Mouse (Mus musculus): ENCODE measurements around the gene Gm32742. TPM values are rescaled to one million over a fixed set of nuclear protein-coding genes. Genes with fewer than 3 reads are reported as not detected.
A peak's percentile ranks its signal among the peaks of the same experiment; 100 is the strongest.
"Not testable (repeated sequence)": the region's sequence is repeated elsewhere in the genome, so short reads cannot be mapped to it uniquely, and the experiment has no call there.

The Gm32742 gene
- polyA plus RNA-seq, 1 experiment = not detected

DNA sequence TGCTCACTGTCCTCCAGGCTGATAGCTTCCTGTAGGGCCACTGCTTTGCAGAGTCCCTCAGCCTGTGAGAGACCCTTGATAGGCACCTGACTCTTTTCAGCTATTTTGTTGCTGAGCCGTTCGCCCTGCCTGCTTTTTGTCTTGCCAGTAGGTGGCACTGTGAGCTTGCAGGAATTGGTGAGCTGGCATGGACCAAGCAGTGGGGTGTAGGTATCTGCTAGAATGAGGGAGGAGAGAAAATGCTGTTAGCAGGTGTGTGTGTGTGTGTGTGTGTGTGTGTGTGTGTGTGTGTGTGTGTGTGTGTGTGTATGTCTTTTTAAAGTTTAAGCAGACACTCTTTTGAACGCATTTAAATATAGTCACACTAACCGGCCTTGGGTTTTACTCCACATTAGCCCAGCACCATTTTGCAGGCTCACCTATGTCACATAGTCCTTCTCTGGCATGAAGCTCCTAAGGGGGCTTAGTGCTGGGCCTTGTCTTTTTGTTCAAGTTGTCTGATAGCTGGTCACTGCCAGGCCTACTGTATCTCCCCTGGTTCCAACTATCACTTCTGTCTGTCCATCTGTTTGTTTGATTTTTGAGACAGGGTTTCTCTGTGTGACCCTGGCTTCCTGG, 3.4 kb downstream of the Gm32742 start:
- TF ChIP-seq CTCF (IDR thresholded peaks at IDR 0.05; ENCODE audit: low read depth, low read length) (peak; percentile 56; the same call in 1 of the 2 replicates), POLR2A (IDR thresholded peaks at IDR 0.05; ENCODE audit: borderline replicate concordance, low read depth, low read length) (no peak)
- no peak overlapping the region for H3K4me3 ChIP-seq (ENCODE audit: insufficient read depth, low read length)
- no peak overlapping the region for H3K27ac ChIP-seq (ENCODE audit: insufficient read depth, low read depth, low read length)
- no peaks in the 10 kb centered on the region for H3K4me1 ChIP-seq (ENCODE audit: control insufficient read depth, insufficient read depth, low read length)

DNA sequence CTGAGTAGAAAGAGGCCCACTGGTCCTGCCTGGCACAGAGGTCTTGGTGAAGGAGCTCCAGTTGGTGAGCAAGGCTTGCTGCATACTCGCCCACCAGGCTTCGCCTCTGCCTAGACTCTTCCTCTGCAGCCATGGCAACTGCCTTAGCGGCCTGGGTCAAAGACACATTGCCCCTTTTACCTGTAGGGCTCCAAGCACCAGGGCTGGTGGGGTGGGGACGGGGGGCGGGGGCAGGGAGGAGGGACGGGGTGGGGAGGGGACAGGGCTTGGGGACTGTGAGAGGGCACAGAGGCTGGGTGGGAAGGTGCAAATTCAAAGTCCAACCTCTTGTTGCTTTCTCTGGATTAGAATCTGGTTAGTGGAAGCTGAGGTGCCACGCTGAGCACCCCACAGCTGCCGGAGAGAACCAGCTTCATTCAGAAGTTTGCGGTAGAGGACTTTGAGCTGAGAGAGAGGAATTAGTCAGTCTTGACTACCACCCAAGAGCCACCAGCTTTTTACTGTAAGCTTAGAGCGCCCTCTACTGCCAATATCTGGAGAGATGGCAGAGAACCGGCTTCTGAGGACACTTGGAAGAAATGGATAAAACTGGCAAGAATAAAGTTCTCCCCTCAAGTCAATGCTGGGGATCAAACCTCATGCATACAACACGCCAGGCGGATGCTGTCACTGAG, 13.1 kb downstream of the Gm32742 start:
- H3K27ac ChIP-seq (ENCODE audit: insufficient read depth, low read depth, low read length) = no peak overlapping the region
- no peak; the same call in 1 of the 2 replicates for TF ChIP-seq CTCF (IDR thresholded peaks at IDR 0.05; ENCODE audit: low read depth, low read length)
- no peak for TF ChIP-seq POLR2A (IDR thresholded peaks at IDR 0.05; ENCODE audit: borderline replicate concordance, low read depth, low read length)
- no peaks in the 10 kb centered on the region for H3K4me1 ChIP-seq (ENCODE audit: control insufficient read depth, insufficient read depth, low read length)
- H3K4me3 ChIP-seq (ENCODE audit: insufficient read depth, low read length) = no peak overlapping the region

DNA sequence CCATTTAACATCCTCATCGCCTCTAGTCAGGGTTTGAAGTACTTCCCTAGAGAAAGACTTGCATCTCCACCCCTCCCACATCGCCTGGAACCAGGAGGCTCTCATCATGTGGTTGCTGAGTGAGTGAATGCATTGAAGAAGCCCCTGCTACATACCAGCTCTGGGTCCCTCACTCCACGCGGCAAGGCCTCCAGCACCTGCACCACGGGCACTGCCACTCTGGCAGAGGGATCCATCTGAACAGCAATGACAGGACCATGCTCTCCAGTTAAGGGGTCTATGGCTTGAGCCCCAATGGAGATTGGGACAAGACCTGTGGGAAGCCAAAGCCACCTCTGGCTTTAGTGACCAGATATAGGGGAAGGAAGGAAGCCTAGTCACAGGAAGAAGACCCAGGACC, 18.0 kb downstream of the Gm32742 start:
- H3K4me3 ChIP-seq (ENCODE audit: insufficient read depth, low read length) = no peak overlapping the region
- no peak for TF ChIP-seq POLR2A (IDR thresholded peaks at IDR 0.05; ENCODE audit: borderline replicate concordance, low read depth, low read length)
- no peak for TF ChIP-seq CTCF (IDR thresholded peaks at IDR 0.05; ENCODE audit: low read depth, low read length)
- no peaks in the 10 kb centered on the region for H3K4me1 ChIP-seq (ENCODE audit: control insufficient read depth, insufficient read depth, low read length)
- no peak overlapping the region for H3K27ac ChIP-seq (ENCODE audit: insufficient read depth, low read depth, low read length)

DNA sequence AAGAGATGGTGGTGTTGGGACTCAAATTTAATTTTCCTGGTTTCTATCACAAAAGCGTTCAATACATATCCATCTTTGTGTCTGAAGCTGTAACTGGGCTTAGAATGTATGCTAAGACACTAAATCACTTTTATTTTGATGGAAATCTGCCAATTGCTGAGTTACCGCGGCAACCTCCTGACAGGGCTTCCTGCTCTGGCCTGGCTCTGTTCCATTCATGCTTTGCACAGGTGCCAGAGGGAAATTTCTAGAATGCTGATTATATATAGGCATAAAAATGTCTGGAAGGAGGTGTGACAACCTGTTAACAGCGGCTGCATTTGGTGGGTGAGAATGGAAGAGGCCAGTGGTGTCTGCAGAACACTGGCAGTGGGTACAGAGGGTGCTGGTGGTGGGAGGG, 18.8 kb downstream of the Gm32742 start:
- Histone ChIP-seq H3K4me1 (ENCODE audit: control insufficient read depth, insufficient read depth, low read length) (no peaks in the 10 kb centered on the region), H3K27ac (ENCODE audit: insufficient read depth, low read depth, low read length) (no peak overlapping the region), H3K4me3 (ENCODE audit: insufficient read depth, low read length) (no peak overlapping the region)
- TF ChIP-seq CTCF (IDR thresholded peaks at IDR 0.05; ENCODE audit: low read depth, low read length) = no peak
- no peak for TF ChIP-seq POLR2A (IDR thresholded peaks at IDR 0.05; ENCODE audit: borderline replicate concordance, low read depth, low read length)

DNA sequence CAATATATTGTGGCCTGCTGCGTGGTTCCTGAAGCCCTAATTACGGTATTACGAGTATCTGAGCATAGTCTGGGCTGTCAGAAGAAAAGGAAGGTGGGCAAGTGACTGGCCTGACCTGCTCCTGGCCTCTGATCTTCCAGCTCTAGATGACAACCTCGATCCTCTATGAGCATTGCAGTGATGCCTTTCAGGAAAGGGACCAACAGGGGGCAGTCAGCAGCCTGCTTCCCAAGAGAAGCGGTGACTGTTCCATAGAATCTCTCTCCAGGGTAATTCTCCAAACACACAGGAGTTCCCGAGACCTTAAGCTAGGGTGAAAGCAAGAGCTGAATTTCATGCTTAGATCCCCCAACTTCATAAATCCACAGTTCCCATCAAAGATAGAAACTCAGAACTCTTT, 21.1 kb downstream of the Gm32742 start:
- no peaks in the 10 kb centered on the region for H3K4me1 ChIP-seq (ENCODE audit: control insufficient read depth, insufficient read depth, low read length)
- TF ChIP-seq CTCF (IDR thresholded peaks at IDR 0.05; ENCODE audit: low read depth, low read length) = no peak
- no peak for TF ChIP-seq POLR2A (IDR thresholded peaks at IDR 0.05; ENCODE audit: borderline replicate concordance, low read depth, low read length)
- H3K4me3 ChIP-seq (ENCODE audit: insufficient read depth, low read length) = no peak overlapping the region
- no peak overlapping the region for H3K27ac ChIP-seq (ENCODE audit: insufficient read depth, low read depth, low read length)

DNA sequence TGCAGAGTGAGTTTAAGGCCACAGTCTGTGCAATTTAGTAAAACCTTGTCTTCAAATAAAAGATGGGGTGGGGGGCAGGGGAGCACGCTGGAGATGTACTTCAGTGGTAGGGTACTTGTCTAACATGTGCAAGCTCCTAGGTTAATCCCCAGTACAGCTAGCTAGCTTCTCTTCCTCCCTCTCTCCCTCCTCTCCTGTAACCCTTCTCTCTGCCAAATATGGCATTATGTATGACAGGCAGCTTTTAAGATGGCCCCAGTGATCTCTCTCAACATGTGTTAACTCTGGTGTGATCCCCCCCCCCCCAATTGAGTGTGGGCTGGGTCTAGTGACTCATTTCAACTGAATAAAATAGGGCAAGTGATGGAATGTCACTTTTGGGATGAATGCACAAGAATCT, 21.9 kb downstream of the Gm32742 start:
- H3K27ac ChIP-seq (ENCODE audit: insufficient read depth, low read depth, low read length) = no peak overlapping the region
- no peaks in the 10 kb centered on the region for H3K4me1 ChIP-seq (ENCODE audit: control insufficient read depth, insufficient read depth, low read length)
- no peak overlapping the region for H3K4me3 ChIP-seq (ENCODE audit: insufficient read depth, low read length)
- no peak for TF ChIP-seq CTCF (IDR thresholded peaks at IDR 0.05; ENCODE audit: low read depth, low read length)

DNA sequence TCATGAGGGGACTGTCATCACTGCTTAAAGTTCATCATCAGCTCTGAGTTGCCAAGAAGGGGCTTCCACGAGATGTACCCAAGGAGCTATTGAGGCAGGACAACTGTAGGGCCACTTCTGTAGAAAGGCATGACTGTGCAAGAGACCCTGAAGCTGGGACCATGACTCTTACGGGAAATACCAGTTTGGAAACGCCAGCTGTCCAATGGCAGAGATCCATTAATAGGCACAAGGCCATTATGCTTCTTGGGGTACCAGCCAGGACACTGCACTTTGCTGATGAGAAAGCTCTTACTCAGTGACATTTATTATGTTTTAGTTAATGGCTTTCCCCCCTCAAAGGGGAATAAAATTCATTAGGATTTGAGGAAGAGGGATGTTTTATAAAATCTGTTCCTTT, 24.6 kb downstream of the Gm32742 start:
- no peak for TF ChIP-seq CTCF (IDR thresholded peaks at IDR 0.05; ENCODE audit: low read depth, low read length)
- no peak for TF ChIP-seq POLR2A (IDR thresholded peaks at IDR 0.05; ENCODE audit: borderline replicate concordance, low read depth, low read length)
- H3K4me1 ChIP-seq (ENCODE audit: control insufficient read depth, insufficient read depth, low read length) = no peaks in the 10 kb centered on the region
- no peak overlapping the region for H3K27ac ChIP-seq (ENCODE audit: insufficient read depth, low read depth, low read length)
- H3K4me3 ChIP-seq (ENCODE audit: insufficient read depth, low read length) = no peak overlapping the region

DNA sequence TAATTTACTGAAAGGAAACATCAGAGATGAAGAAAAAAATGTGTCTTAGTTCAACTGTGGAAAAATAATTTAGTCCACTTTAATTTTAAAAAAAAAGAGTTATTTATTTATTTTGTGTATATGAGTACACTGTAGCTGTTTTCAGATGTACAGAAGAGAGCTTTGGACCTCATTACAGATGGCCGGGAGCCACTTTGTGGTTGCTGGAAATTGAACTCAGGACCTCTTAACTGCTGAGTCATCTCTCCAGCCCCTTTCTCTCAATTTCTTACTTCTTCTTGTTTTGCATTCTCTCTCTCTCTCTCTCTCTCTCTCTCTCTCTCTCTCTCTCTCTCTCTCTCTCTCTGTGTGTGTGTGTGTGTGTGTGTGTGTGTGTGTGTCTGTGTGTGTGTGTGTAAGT, 25.9 kb downstream of the Gm32742 start:
- H3K27ac ChIP-seq (ENCODE audit: insufficient read depth, low read depth, low read length); H3K4me3 ChIP-seq (ENCODE audit: insufficient read depth, low read length); H3K4me1 ChIP-seq (ENCODE audit: control insufficient read depth, insufficient read depth, low read length): not testable (repeated sequence)

DNA sequence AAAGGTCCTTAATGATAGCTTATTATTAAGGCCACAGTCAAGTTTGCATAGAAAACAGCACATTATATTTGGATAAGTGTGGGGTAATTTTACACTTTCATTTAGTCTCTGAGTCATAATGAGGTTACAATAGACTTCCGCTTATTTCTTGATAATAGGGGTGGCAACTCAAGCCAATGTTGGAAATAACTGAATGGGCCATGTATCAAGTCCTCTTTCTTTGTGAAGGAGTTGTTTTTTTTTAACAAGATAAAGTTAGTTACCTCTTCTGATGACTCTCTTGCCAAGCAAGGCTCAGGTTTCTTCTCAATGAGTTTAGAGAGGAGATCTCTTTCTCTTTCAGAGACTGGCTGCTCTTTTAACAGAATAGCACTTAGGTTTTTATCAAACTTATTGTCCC, 27.0 kb downstream of the Gm32742 start:
- Histone ChIP-seq H3K4me3 (ENCODE audit: insufficient read depth, low read length) (no peak overlapping the region), H3K4me1 (ENCODE audit: control insufficient read depth, insufficient read depth, low read length) (no peaks in the 10 kb centered on the region), H3K27ac (ENCODE audit: insufficient read depth, low read depth, low read length) (no peak overlapping the region)
- no peak for TF ChIP-seq CTCF (IDR thresholded peaks at IDR 0.05; ENCODE audit: low read depth, low read length)

DNA sequence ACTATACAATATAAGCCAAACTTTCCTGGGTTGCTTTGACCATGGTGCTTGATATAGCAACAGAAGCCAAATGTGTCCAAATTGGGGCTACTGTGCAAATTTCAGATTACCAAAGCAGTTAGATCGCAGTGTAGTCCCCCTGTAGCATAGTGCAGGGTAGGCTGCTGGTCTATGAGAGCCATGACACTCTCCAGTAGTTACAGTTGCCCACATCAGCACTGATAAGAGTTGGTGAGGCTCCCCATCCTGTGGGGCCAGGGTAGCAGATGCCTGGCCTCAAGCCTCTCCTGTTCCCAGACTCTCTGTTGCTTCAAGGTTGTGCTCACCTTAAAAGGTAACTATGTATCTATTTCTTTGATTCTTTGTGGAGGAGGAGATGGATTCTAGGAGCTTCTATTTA, 27.5 kb downstream of the Gm32742 start:
- Histone ChIP-seq H3K4me1 (ENCODE audit: control insufficient read depth, insufficient read depth, low read length) (no peaks in the 10 kb centered on the region), H3K27ac (ENCODE audit: insufficient read depth, low read depth, low read length) (no peak overlapping the region), H3K4me3 (ENCODE audit: insufficient read depth, low read length) (no peak overlapping the region)
- no peak for TF ChIP-seq POLR2A (IDR thresholded peaks at IDR 0.05; ENCODE audit: borderline replicate concordance, low read depth, low read length)
- no peak for TF ChIP-seq CTCF (IDR thresholded peaks at IDR 0.05; ENCODE audit: low read depth, low read length)

DNA sequence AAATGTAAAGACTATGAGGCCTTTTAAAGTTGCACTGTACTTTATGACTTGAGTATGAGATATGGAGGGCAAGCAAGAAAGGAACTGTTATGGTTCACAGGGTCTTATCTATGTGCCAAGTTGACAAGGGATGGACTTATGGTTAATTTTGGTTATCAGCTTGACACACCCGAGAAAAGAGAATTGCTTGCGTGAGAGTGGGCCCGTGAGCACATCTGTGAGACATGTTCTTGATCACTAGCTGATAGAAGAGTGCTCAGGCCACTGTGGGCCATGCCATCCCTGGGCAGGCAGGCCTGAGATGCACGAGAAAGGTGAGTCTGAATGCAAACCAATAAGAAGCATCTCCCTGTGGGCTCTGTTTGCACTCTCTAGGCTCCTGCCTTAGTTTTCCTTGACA, 27.9 kb downstream of the Gm32742 start:
- Histone ChIP-seq H3K4me1 (ENCODE audit: control insufficient read depth, insufficient read depth, low read length) (no peaks in the 10 kb centered on the region), H3K4me3 (ENCODE audit: insufficient read depth, low read length) (no peak overlapping the region), H3K27ac (ENCODE audit: insufficient read depth, low read depth, low read length) (no peak overlapping the region)
- TF ChIP-seq POLR2A (IDR thresholded peaks at IDR 0.05; ENCODE audit: borderline replicate concordance, low read depth, low read length) = no peak
- TF ChIP-seq CTCF (IDR thresholded peaks at IDR 0.05; ENCODE audit: low read depth, low read length) = no peak
